Mouse (Mus musculus) R1 (cell line): ENCODE results near the gene Eif4g1.

Experiments
- DNase-seq: peaks from one replicate; pipeline ENCODE4 v3.0.0-alpha.2; 2018; ENCODE audit warnings: low read depth, low spot score

Eif4g1 gene

DNA sequence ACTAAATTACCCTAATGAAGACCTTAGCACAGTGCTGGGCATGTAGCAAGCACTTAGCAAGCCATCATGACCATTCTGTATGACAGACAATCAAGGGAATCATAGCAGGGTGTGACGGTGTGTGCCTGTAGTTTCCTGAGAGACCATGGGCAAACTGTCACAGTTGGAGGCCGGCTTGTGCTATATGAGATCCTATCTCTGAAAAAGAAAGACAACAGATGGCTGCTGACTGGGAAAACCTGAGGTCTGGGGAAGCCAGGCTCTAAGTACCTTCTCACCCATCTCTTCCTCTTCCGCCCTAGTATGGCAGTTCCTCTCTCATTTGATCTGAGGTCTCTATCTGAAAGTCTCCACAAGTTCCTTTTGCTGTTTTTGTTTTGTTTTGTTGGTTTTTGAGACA lies 37.7 kb downstream of the Eif4g1 start:
- DNase-seq, result no peak

DNA sequence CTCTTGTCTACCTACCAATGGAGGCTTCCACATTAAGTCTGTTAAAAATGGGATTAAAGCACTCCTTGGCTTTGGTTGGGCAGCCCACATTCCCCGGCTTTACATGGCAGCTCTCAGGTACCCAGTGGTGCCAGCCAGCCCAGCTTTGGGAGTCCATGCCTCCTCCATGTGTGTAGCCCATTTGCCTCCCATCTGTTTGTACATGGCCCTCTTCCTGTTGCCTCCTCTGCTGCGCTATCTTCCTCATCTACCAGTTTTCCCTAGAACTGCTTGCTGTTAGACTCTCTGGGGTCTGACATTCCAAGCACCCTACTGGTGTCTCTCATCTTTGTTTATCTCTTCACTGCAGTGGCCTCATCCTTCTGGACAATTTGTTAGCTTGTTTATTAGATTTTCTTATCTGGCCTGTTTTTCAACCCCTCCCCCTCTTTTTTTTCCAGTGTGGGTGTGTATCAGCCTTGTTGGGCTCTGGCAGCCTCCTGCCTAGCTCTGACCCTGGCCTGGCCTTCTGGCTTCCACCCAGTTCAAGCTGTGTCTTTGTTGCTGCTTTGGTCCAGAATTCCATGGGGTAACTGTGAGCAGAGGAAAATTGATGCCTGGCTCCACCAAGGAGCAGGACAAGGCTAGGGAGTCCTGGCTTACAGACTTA lies 38.4 kb downstream of the Eif4g1 start:
- DNase-seq, result peak; percentile 67

DNA sequence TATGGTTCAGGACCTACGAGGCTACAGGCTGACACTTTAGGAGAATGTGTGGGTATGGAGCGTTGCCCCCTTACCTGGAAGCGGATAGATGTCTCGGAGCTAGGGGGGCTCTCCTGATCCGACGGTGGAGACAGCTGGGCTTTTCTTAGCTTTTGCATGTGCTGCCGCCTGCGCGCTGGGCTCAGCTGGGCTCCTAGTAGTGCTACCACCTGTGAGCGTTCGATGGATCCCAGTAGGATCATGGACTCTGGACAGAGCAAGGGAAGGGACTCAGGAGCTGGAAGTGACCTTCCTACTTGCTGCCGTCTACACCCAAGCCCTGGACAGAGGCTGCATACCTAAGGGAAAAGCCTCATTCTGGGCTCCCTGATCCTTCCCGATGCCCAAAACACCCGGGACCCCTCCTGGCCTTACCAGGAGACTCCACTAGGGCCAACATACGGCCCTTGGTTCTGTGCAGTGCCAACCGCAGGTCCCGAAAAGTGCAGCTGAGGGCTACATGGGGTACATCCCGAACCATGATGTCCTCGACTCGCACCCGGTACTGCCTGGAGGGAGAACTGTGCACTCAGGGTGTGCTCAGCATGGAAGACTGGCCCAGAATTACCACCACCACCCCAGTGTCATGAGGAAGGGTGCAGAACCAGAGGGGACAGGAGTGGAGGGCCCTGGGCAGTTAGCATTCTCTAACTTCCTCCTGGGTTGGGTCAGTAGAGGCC lies 40.3 kb downstream of the Eif4g1 start:
- DNase-seq, result no peak

DNA sequence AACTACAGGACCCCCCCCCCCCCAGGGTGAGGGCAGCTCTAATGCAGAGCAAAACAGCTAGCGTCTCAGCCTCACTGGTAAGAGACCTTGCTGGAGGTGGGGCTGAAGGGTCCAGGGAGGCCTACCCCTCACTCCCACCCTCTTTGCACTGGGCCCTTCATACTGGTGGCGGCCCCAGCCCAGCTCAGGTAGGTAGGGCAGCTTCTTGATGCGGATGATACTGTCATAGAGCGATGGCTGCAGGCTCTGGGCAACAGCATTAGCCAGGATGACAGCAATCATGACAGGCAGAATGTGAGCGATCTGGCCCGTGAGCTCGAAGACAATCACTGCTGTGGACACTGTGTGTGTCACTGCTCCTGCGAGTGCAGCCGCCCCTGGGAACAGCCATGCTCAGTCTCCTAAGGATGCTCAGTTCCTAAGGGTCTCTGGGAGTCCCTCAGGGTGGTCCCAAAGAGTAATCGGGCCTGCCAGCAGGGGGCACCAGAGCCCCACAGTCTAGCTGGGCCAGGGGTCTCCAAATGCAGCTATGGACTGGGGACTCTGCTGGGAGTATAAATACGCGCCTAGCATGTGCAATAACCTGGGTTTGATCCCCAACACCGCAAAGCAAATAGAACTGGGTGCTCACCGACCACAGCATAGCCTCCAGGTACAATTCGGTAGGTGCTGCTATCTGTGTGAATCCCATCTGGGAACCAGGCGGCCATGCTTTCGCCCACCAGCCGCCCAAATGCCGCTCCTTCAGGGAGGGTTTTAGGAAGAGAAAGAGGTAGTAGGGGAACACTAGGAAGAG lies 41.0 kb downstream of the Eif4g1 start:
- no peak for DNase-seq

DNA sequence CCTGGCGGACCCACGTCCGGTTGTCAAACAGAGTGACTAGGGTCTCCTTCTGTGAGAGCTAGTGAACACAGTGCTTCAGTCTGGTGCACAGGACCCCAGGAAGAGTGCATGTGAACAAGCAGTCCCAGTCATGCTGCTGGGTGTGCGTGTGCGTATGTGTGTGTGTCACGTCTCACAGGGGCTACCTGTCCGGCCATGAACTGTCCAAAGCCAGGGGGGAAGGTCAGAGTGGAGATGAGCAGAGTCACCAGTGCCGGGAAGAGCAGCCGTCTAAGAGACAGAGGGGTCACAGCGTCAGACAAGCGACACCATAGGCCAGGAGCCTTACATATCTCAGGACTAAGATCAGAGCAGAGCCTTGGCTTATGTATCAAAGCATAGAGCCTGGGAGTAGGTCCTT lies 42.3 kb downstream of the Eif4g1 start:
- no peak for DNase-seq

DNA sequence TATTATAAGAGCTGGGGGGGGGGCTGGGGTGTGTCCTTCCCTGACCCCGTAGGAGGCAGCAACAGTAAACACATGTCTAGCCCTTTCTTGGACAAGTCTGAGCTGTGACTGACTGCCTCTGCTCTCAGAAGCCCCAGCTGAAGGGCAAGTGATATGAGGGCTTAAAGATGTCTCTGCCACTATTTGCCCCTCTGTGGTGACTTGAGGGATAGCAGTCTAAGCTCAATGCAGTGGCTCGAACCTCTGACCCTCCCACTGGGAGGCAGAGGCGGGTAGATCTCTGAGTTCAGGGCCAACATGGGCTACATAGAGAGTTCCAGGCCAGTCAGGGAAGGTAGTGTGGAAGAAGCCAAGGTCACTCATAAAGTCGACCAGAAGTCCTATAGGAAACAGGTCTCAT lies 42.7 kb downstream of the Eif4g1 start:
- no peak for DNase-seq

DNA sequence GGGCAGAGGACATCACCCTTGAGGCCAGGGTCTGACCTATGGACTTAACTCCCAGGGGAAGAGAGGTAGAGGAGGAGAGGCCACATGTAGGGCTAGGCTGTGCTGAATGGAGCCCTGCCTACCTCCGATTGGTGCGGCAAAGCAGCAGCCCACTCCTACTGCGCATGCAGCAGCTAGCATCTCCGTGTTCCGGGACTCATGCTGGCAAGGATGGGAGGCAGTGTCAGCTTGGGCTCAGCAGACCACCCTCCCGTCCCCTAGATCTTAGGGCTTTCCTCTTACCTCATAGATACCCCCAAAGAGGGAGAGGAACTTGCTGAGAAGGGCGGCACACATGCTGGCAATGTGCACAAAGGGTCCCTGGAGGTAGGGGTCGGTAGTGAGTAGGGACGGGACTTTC lies 44.1 kb downstream of the Eif4g1 start:
- DNase-seq, result no peak

DNA sequence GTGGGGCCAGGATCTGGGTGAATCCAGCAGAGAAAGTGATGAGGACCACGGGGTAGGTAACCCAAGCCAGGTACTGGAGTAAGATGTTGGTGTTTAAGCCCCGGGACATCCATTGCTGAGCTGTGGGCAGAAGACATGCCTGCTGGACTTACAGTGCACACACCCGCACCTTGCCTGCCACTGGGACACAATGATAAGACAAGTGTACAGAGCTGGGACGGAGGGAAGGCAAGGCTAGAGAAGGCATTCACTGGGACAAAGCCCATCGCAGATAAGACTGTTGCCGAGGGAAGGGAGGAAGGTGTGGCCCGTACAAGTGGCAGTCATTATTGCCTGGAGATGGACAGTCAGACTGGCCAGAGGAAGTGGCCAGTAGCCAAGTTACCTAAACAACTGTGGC lies 44.8 kb downstream of the Eif4g1 start:
- no peak for DNase-seq

DNA sequence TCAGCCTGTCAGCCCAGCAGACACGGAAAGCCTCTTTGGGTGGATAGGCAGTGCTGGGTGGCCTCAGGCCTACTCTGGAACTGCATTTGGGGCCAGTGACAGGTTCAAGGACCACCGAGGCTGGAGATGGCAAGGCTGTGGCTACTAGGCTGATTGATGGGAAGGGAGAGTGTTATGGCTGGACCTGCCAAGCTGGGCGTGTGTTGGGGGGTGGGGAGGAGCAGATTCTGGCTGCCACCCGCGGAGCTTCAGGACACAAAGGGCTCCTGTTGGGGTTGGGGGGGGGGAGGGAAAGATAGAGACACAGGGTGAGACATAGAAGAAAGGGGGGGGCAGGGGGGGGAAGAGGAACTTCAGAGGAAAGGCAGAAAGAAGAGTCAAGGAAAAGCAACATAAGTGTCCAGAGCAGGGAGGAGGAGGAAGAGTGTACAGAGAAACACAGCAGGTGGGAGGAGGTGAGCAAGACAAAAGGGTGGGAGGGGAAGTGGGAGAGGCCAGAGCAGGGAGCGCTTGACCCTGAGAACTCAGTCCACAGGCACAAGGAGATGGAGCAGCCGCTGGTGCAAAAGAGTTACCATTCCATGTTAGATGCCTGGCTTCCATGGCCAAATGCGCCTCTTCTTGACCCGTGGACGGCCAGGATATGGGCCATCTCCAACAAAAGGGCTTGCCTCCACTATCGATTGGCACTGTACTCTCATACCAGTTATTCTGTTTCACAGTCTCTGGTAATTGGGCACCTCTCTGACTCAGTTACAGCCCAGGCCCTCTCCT lies 46.4 kb downstream of the Eif4g1 start:
- DNase-seq, result peak; percentile 68

DNA sequence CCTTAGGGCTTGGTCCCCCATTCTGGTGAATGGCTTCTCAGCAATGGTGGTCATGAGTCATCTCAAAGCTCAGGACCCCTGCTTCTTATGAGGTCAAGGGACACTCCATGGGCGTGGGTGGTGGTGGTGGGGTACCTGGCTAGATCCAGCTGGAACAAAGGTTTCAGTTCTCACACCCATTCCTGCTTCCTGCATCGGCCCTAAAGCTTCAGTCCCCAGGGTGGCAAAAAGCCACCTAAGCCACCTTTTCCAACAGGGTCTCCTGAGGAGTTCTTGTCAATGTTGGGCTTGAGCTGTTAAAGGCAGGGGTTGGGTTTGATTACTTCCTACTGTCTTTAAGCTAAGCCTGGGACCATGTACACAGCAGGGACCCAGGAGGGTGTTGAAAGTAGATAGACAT lies 47.0 kb downstream of the Eif4g1 start:
- no peak for DNase-seq

DNA sequence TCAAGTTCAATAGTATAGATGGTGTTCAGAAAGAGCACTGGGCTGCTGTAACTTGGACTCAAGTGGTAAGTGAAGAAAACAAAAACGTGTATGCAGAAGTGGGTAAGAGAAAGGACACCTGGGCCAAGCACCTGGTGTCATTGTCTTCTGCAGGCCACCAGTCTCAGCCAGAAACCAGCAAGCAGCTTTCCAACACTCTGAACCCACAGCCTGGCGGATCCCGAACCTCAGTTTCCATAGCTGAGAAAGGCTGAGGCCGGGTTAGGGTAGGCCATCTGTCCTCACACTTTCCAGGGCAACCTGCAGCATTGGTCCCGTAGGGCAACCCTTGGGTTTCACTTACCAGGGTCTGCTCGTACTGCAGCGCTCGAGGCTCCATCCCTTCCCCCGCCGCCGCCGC lies 47.5 kb downstream of the Eif4g1 start:
- peak; percentile 61 for DNase-seq

DNA sequence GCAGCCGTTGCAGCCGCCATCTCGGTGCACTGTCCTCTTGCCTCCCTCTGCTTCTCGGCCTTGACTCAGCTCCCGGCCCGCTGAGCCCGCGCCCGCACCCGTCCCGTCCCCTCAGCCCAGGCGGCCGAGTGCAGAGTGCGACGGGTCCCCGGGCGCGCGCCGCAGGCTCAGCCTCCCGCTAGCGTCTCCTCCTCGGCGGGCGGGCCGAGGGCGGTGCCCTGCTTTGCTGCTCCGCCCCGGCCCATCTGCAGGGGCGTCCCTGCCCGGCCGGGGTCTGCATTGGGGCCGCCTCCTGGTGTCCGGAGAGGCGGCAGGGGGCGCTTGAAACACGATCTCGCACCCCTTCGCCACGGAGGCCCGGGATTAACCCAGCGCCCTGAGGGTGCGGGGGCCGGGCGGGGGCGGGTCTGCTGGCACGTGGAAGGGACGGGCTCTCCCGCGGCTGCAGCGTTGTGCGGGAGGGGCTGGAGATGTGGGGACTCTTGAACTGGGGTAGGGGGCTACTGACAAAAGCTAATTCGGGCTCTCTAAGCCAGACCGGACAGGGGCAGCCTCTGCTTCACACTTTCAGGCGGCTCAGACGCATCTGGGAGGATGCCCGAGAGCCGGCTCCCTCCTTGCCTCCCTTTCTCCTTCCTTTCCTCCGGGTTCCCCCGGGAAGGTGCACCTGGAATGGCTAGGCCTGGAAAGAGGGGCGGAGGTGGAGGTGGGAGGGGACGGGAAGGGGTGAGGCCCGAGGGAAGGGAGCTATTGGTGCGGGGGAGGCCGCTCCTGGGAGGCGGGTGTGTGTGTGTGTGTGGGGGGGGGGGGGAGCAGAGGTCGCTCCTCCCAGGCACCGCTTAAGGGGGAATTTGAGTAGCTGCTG lies 48.1 kb downstream of the Eif4g1 start:
- DNase-seq, result peak; percentile 96

DNA sequence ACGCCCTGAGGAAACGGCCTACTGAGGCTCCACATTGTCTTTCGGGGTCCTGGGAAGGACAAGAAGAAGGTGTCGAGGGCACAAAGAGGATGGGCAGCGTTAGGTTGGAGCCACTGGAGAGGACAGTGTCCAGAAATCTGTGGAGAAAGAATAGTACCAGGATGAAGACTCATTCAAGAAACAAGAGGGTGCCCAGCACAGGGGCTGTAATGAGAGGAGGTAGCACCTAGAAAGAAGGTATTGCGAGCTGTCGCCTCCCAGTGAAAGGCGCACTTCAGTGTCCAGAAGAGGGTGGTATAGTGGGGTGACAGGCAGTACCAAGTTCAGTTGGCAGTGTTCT lies 48.7 kb downstream of the Eif4g1 start:
- DNase-seq, result no peak

DNA sequence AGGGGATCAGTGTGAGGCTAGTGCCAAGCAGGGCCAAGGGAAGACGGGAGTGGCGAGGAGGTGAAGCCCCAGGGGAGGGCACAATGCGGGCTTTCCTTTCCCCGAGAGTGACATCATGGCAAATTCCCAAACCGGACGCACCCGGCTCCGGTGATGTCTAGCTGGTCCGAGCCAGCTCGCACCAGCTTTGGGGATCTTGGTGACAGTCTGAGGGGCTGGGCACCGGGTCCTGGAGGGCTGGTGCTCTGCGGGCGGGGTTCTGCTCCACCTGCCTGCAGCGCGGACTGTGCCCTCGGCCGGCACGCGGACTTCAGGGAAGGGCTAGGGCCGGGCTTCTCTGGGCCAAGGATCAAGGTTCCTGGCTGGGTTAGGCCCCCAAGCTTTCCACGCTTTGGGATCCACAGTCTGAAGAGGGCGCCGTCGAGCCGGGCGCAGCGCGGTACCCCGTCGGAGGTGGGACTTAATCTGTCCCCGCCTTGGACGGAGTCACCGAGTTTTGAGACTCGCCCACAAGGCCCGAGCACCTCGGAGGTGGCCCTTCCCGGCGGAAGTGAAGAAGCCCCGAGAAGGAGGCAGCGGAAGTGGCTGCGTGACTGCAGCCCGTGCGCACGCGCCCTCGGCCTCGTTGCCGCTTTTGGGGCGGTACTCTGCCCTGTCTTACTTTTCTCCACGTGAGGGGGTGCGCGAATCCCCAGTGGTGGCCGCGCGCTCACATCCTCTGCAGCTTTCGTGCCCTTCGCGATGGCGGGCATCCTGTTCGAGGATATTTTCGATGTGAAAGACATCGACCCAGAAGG lies 49.3 kb downstream of the Eif4g1 start, which contains the start of the genes Polr2h and Clcn2:
Gene Polr2h (plus strand): TSS at position 485 of the 797 bp plus-strand sequence.
Gene Clcn2 (minus strand): TSS at position 566 of the 797 bp plus-strand sequence.
- peak; percentile 99 for DNase-seq

DNA sequence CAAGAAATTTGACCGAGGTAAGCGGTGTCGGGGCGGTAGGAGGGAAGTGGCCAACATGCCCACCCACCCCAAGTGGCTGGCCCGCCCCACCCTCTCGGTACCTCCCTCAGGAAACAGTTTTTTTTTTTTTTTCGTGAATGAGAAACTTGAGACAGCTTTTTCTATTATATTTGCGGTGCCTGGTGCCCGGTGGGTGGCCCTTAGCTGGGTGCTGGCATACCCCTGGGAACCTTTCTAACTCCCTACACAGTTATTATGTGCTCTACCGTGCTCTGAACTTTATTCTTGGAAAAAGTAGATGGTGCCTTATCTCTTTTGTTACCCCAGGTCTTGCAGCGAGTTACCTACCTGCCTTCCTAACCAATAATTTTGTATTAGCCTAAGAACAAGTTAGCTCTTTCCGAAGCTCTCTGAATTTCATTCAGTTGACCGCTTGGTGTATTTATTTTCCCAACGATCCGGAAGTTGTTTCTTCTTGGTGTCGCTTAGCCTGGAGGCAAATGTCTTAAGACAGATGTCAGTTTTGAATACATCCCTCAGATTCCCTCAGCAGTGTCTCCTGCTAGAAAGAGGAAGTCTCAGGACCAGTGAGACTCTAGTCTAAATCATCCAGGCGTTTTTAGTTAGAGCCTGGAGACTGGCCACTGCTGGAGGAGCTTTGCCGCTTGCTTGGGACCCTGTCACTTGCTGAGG lies 50.0 kb downstream of the Eif4g1 start:
- no peak for DNase-seq

DNA sequence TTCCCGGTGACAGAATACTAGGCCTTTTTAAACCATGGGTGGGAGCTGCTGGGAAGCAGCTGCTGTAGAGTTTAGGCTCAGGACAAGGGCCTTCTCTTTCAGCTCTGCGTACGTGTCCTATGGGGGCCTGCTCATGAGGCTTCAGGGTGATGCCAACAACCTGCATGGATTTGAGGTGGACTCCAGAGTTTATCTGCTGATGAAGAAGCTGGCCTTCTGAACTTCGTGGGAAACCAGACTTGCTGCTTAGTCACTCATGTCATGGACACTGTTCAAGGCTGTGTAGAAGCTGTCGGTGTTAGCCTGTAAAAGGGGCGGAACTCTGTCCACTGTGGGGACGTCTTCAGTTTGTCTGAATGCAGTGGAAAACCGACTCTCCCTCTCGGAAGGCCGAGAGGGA lies 53.7 kb downstream of the Eif4g1 start:
- DNase-seq, result no peak

DNA sequence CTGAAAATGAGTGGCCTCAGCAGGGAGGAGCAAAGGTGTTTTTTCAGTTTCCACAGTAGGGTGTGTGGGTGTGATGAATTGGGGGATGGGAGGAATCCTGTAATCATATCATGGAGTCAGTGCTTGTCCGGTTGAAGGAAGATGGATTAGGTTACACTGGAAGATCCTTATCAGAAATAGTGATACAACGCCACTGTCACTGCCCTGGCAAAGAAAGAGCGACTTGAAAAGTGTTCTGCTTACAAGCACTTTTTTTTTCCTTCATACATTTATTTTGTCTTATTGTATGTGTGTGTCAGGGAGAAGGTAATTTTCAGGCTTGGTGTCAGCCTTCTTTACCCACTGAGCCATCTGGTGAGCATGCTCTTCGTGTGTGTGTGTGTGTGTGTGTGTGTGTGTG lies 54.6 kb downstream of the Eif4g1 start:
- no peak for DNase-seq

DNA sequence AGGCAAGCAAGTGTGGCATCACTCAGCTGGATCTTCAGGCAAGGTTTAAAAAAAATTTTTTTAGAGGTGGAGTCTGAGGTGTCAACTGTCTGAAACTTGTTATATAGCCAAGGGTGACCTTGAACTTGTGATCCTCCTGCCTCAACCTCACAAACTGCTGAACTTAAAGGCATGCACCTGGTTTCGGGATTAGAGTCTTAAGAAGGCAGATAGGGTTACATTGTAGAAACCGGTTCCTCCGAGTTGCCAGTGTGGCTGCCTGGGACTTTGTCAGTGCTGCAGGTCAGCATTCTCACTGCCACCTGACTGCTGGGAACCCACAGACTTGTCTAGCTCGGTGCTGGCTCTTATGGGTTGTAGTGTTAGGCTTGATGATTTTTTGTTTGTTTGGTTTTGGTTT lies 55.1 kb downstream of the Eif4g1 start:
- DNase-seq, result peak; percentile 64

DNA sequence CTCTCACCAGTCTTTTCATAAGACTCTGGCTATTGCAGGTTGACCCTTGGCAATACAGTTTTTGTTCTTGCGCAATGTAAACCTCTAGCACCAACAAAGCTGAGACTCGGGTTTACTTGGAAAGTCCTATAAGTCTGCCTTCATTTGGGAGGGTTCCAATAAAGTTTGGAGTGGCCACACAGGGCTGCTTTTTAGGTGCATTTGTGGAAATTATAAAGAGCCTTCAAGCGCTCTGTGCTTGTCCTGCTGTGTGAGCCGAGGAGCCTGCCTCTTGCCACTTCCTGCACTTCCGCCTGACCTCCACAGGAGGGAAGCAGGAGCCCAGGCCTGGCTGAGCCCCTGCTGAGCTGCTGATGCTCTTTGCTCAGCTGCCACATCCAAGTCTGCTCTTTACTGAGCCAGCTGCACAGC lies 56.2 kb downstream of the Eif4g1 start:
- peak; percentile 88 for DNase-seq
